9 mouse cellular contexts compared by ENCODE assay signal in genomic region chr17:27001151-27001550, GRCm38 (mm10). TPM values are rescaled to one million over a fixed set of nuclear protein-coding genes. Genes with fewer than 3 reads are reported as not detected.
DNase-seq lines count a peak whose midpoint lies in the region; ATAC-seq and TF ChIP-seq lines count a peak whose summit lies in the region.
"Had no signal": no experiment of that assay in that cellular context is flagged by ENCODE, and none has a peak within 500 bp of the region (broad histone marks: within the 10 kb centered on the region; RNA-seq: fewer than 3 reads in every experiment).

No protein-coding gene starts in this region.

- peaks cover 12% of the 10 kb centered on the region; the same call in 1 of the 2 replicates for H3K27me3 ChIP-seq in hindbrain, embryonic 10.5 days (ENCODE audit: insufficient read depth, poor library complexity, severe bottlenecking)
- H3K27me3 ChIP-seq in forebrain, embryonic 13.5 days: no peaks in the 10 kb centered on the region

- H3K9ac ChIP-seq in forebrain, embryonic 13.5 days: no peak overlapping the region

- no peaks in the 10 kb centered on the region for H3K36me3 ChIP-seq in hindbrain, embryonic 10.5 days
- no peaks in the 10 kb centered on the region for H3K36me3 ChIP-seq in forebrain, embryonic 13.5 days (ENCODE audit: poor library complexity, severe bottlenecking)

- TF ChIP-seq CTCF in brain, embryonic 14.5 days (IDR thresholded peaks at IDR 0.05; ENCODE audit: borderline replicate concordance, extremely low read depth, insufficient read depth, insufficient read length): peak; percentile 10; the same call in 1 of the 2 replicates

- WGBS in hindbrain, embryonic 10.5 days: 77% methylated on average over 7 of the region's 7 CpGs
- 72% methylated on average over 7 of the region's 7 CpGs for WGBS in forebrain, embryonic 13.5 days

- peaks cover 7% of the 10 kb centered on the region; the same call in 1 of the 2 replicates for H3K4me1 ChIP-seq in hindbrain, embryonic 10.5 days (replicated peaks)
- H3K4me1 ChIP-seq in forebrain, embryonic 13.5 days: no peaks in the 10 kb centered on the region

- DNase-seq in embryo, embryonic 11 days: peak; percentile 39
- DNase-seq in embryo, embryonic 10.5 days (ENCODE audit: low spot score): no peak
- peak; percentile 78 for DNase-seq in 416B (ENCODE audit: low read depth)
- DNase-seq in brain, embryonic 14.5 days (ENCODE audit: low read depth): no peak
- DNase-seq in natural killer cell, adult 2 months (ENCODE audit: low spot score in 2 of 2): peak; percentile 45 to 64
- no peak for DNase-seq in hindbrain, embryonic 10.5 days (ENCODE audit: low spot score)
- DNase-seq in yolk sac, embryonic 10.5 days (ENCODE audit: low spot score): no peak

- H3K9me3 ChIP-seq in hindbrain, embryonic 10.5 days: no peaks in the 10 kb centered on the region
- H3K9me3 ChIP-seq in forebrain, embryonic 13.5 days (replicated peaks): no peaks in the 10 kb centered on the region

- TF ChIP-seq POLR2A in brain, embryonic 14.5 days (IDR thresholded peaks at IDR 0.05; ENCODE audit: borderline replicate concordance, extremely low read depth, insufficient read depth, insufficient read length, poor library complexity, severe bottlenecking): no peak

- ATAC-seq in forebrain, embryonic 13.5 days: no peak

- H3K4me3 ChIP-seq in hindbrain, embryonic 10.5 days: no peak overlapping the region
- no peak overlapping the region for H3K4me3 ChIP-seq in forebrain, embryonic 13.5 days
- H3K4me3 ChIP-seq: megakaryocyte, embryonic 14.5 days had no signal

- H3K27ac ChIP-seq in hindbrain, embryonic 10.5 days: no peak overlapping the region
- H3K27ac ChIP-seq in forebrain, embryonic 13.5 days: no peak overlapping the region

- H3K4me2 ChIP-seq in forebrain, embryonic 13.5 days: no peak overlapping the region

RNA-seq across cellular contexts. Expression of gene Bak1, which starts 27.7 kb away (rescaled TPM):
- 31.0 and 35.1 TPM in 2 replicates for polyA plus RNA-seq in brain, embryonic 14.5 days (2012; rRNA removed)
- polyA plus RNA-seq in hindbrain, embryonic 10.5 days (2016; fragmentation: Nextera tagmentation; extraction: Ambion mirVana): 2.9 and 6.6 TPM in 2 replicates
- polyA plus RNA-seq in forebrain, embryonic 13.5 days (2015; fragmentation: Nextera tagmentation; extraction: Ambion mirVana): 1.9 and 2.6 TPM in 2 replicates

RNA-seq across cellular contexts. Expression of gene Zbtb9, which starts 28.2 kb away (rescaled TPM):
- polyA plus RNA-seq in brain, embryonic 14.5 days (2012; rRNA removed): 22.9 and 25.1 TPM in 2 replicates
- 16.5 and 19.9 TPM in 2 replicates for polyA plus RNA-seq in hindbrain, embryonic 10.5 days (2016; fragmentation: Nextera tagmentation; extraction: Ambion mirVana)
- 17.4 and 17.7 TPM in 2 replicates for polyA plus RNA-seq in forebrain, embryonic 13.5 days (2015; fragmentation: Nextera tagmentation; extraction: Ambion mirVana)

RNA-seq across cellular contexts. Expression of gene Itpr3, which starts 56.0 kb away (rescaled TPM):
- 1.4 and 3.4 TPM in 2 replicates for polyA plus RNA-seq in brain, embryonic 14.5 days (2012; rRNA removed)
- polyA plus RNA-seq in hindbrain, embryonic 10.5 days (2016; fragmentation: Nextera tagmentation; extraction: Ambion mirVana): 1.8 and 2.0 TPM in 2 replicates
- 0.41 and 0.52 TPM in 2 replicates for polyA plus RNA-seq in forebrain, embryonic 13.5 days (2015; fragmentation: Nextera tagmentation; extraction: Ambion mirVana)

Comparison
In these comparisons a context has a peak if more than half of its experiments do, and no peak if none do; other contexts are left out.
1. DNase-seq: peak in embryo, embryonic 11 days (single experiment), 416B (single experiment) and natural killer cell, adult 2 months (2 of 2); none in embryo, embryonic 10.5 days (single experiment), brain, embryonic 14.5 days (single experiment), hindbrain, embryonic 10.5 days (single experiment) and yolk sac, embryonic 10.5 days (single experiment).